Mouse (Mus musculus) lung, postnatal 25 days (tissue): ENCODE results near the gene Cela2a.
A peak's percentile ranks its signal among the peaks of the same experiment; 100 is the strongest.
"Not testable (repeated sequence)": the region's sequence is repeated elsewhere in the genome, so short reads cannot be mapped to it uniquely, and the experiment has no call there.

Source experiments
- DNase-seq: peaks from one replicate; pipeline ENCODE4 v3.0.0; 2022; ENCODE audit warnings: low spot score

The Cela2a gene

GRCm38 (mm10) chr4:141797545-141797944 is 28.4 kb downstream of the Cela2a start:
- DNase-seq: no peak

- DNase-seq: no peak
Measured at GRCm38 (mm10) chr4:141796954-141797353, 29.0 kb downstream of the Cela2a start.

DNA sequence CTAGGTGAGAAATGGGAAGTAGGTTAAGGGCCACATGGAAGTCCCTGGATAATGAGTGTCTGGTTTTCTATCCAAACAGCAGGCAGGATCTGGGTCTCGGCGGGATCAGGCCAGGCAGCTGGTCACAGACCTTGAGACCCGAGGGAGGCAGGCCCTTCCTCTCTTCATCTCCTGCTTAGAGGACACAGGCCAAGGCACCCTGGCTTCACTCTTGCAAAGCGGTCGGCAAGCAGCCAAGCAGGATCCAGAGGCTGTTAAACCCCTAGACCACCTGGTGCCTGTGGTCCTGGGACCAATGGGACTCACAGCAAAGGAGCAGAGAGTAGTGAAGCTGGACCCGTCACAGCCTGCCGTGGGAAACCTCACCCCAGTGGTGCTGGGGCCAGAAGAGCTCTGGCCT is 29.6 kb downstream of the Cela2a start:
- DNase-seq: no peak

DNA sequence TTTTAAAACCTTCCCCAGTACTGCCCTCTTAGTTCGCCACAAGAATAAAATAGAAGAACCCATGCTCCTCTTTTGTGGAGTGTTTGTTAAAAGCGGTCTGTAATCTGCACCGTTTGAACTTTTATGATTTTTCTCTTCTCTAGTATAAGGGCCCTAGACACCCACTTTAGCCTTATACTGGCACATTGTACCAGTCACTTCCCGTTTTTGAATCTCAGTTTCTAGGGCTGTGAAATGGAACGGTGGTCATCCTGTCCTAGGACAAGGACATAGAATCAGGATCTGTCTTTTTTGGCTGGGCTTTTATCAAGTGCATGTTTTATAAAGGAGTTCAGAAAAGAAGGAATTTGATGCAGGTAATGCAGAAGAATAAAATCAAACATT is 31.8 kb downstream of the Cela2a start:
- no peak for DNase-seq

- peak; percentile 98 for DNase-seq
Measured at GRCm38 (mm10) chr4:141793282-141794151, 32.4 kb downstream of the Cela2a start, which contains the start of gene Casp9. Gene Casp9 (plus strand): TSS chr4:141793612.

DNA sequence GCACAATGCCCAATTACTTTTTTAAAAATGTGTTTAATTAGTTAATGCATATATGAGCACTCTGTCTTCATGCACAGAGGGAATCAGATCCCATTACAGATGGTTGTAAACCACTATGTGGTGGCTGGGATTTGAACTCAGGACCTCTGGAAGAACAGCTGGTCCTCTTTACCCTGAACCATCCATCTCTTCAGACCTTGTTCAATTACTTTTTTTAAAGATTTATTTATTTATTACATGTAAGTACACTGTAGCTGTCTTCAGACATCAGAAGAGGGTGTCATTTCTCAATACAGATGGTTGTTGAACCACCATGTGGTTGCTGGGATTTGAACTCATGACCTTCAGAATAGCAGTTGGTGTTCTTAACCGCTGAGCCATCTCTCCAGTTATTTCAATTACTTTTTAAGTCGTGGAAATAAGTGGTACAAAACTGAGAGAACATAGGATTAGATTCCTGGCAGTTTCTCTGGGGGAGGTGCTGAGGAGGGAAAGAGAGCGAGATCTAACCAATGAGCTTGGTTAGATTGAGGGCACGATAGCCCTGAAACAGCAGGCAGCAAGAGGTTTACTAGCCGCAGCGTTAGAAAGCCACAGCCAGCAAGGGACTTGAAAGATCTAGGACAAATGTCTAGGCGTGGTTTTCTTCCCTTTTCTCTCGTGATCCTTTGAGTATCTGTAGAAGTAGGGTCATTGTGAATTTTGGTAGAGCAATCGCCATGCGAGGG is 33.2 kb downstream of the Cela2a start:
- no peak for DNase-seq

GRCm38 (mm10) chr4:141791951-141792350 is 34.0 kb downstream of the Cela2a start:
- DNase-seq: no peak

DNA sequence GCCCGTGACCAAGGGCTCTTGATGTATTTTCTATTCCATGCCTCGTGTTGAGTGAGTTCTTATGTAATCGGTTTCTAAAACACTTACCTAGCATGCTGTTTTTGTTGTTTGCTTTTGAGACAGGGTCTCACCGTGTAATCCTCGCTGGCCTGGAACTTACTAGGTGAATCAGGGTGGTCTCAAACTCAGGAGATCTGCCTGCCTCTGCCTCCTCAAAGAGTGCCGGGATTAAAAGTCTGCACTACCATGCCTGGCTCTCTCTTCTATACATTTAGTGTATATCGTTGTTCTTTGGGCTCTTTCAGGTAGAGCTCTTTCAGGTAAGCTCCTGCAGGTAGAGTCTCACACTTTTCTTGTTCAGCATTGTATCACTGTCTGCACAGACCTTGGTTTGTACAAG is 34.5 kb downstream of the Cela2a start:
- DNase-seq: no peak

- peak; percentile 98 for DNase-seq
Measured at GRCm38 (mm10) chr4:141790524-141790990, 35.4 kb downstream of the Cela2a start, which contains the start of gene Dnajc16. Gene Dnajc16 (minus strand): TSS chr4:141790931.

DNA sequence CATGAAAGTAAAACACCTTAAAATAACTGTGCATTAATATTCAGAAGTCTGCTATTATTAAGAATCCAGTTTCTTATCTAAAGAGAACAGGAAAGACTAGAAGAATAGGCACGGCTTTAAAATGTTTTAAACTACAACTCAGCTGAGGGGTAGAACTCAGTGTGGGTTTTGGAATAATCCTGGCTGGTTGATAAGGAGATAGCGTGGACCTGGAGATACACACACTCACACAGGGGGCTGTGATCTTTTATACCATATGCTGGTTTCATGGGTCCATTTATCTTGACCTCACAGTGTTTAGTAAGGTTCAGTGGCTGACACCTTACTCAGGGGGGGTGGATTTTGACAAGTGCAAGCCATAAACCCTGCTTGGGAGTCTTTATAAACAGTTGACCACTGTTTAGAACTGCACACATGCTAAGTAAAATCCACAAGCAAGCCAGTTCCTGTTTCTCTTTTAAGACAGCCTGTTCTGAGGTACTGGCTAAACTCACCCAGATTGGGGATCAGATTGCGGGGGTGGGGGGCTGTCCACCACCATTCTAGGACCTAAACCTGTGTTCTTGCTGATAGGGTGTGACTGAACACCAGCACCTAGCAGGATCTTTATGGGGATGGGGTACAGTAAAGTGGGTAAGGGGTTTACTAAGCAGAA is 36.3 kb downstream of the Cela2a start:
- DNase-seq: no peak

DNA sequence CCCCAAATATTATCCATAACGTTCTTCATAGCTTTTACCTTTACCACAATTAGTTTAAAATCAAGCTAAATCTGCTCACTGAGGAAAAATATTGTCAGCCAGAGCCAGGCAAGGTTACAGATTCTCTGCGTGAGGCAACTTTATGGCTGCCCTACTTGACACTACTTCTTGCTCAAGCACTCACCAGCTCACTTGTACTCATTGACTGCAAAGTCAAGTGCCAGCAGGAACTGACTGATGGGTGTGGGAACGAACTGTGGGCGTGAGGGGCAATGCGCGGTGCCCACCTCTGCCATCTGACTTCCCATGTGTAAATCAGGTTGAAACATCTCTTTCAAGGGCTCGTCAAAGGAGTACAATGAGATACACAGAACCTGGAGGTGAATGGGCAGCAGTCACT is 38.5 kb downstream of the Cela2a start:
- DNase-seq: peak; percentile 67

- no peak for DNase-seq
Measured at GRCm38 (mm10) chr4:141787046-141787445, 38.9 kb downstream of the Cela2a start.

GRCm38 (mm10) chr4:141786141-141786540 is 39.8 kb downstream of the Cela2a start:
- DNase-seq: no peak

- no peak for DNase-seq
Measured at GRCm38 (mm10) chr4:141784835-141785234, 41.1 kb downstream of the Cela2a start.

DNA sequence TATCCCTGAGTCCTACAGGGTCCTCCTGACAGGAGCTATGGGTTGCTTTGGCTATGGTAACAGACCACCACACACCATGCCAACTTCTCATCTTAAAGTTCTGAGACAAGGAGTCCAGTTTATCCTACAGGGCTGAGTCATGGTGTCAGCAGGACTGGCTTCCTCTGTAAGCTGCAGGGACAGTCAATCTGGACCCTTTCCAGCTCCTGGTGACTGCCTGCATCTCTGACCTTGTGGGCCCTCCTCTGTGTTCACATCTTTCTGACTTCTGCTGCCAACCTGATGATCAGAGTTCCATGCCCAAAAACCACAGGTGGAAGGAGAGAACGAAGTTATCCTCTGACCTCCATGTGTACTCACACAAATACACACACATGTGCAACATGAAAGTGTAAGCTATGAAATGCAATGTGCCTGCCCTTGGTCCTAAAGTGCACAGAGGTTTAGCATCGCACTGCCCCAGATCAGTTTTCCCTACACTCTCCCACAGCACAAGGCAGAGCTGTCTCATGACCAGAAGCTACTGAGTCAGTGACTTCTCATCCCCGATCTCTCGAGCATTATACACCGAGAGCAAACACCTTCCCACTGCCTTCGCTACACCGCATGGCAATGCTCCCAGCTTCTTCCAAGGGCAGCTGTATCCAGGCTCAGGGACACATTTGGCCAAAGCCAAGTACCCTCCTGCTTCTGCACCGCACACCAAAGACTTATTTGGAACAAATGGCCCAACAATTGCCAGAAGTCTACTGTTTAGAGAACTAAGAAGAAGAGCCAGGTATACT is 44.6 kb downstream of the Cela2a start:
- no peak for DNase-seq

DNA sequence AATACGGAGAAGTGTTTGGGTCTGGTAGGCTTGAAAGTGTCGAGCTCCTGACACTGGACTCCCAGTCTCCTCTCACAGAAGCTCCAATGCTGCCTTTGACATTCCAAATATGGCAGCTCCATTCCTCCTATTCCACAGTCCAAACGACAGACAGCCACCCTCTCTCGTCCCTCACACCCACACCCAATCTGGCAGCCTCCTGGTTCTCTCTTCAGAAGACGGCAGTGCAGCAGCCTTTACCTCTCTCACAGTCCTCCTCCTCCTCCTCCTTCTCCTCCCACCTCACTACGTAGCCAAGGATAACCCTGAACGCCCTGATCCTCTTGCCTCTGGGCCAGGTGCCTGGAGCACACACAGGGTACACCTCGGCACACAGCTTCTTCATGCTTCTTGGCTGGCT is 46.1 kb downstream of the Cela2a start:
- DNase-seq: no peak

DNA sequence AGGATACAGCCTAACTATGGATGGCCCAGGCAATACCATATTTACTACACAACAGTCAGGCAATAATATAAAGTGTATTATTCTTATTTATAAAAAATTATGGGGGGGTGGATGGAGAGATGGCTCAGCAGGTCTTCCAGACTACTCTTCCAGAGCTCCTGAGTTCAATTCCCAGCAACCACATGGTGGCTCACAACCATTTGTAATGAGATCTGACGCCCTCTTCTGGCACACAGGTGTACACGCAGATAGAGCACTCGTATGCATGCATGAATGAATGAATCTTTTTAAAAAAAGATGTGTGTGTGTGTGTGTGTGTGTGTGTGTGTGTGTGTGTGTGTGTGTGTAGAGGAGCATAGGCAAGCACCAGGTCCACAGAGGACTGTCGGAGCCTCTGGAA is 52.9 kb downstream of the Cela2a start:
- not testable (repeated sequence) for DNase-seq

- DNase-seq: no peak
Measured at GRCm38 (mm10) chr4:141771823-141772222, 54.1 kb downstream of the Cela2a start.

DNA sequence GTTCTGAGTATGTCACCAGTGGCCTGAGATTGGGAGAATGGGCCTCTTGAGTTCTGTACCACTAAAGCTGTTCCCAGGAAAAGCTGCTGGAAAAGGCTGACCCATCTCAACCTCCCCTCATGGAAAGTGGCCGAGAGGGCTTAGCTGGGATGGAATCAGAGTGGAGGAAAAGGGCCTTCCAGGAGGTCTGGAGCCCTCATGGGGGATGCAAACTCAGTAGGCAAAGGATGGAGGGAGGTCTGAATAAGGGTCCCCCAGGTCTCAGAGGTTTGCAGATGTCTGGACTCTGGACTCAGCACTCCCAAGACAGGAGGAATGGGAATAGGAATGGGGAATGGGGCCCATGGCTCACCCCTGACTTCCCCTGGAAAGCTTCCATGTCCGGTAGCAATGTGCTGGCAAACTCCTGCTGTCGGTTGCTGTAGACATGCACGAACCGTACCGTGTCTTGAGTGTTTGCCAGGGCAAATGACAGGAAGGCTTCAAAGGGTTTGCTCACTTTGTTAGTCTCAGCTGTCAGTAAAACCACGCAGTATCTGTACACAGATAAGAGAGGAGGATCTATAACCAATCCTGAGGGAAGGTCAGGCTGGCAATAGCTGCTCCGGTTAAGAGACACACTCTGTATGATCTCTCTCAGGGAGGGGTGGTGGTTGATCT is 56.3 kb downstream of the Cela2a start:
- DNase-seq: no peak

DNA sequence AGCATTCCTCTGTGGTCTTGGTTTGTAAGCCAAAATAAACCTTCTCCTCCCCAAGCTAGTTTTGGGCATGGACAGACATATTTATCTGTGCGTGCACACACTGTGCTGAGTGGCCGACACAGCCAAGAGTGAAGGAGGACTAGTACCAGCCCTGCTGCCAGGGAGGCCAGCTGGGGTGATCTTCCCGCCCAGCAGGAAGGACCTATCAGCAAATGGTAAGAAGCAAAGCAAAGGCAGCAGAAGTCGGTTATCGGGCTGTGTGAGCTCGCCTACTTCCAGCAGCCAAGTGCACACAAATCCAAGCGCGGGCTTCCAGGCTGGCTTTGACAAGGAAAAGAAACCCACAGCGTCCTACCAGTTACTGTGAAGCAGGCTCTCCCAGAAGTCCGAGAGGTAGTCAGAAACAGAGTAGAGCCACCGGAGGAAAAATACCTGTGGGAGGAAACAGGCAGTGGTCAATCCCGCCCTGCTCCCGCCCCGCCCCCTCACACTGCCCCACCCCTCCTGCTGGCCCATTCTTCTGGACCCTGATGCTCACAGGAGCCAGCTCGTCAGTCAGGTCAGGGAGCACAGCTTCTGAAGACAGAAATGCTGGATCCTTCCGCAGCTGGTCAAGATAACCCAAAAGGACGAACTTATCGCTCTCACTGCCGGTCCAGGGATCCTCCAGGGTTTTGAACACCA is 58.5 kb downstream of the Cela2a start:
- DNase-seq: peak; percentile 74
